Mouse (Mus musculus): ENCODE measurements around the gene Cpne6.
A peak's percentile ranks its signal among the peaks of the same experiment; 100 is the strongest.

The Cpne6 gene

GRCm38 (mm10) chr14:55496761-55497448, 13.3 kb upstream of the Cpne6 start:
- DNase-seq (ENCODE audit: low read depth, low spot score), result no peak

GRCm38 (mm10) chr14:55497449-55497821, 12.8 kb upstream of the Cpne6 start:
- peak; percentile 91 for DNase-seq (ENCODE audit: low read depth, low spot score)

GRCm38 (mm10) chr14:55505612-55506011, 4.6 kb upstream of the Cpne6 start:
- no peak for DNase-seq (ENCODE audit: low read depth, low spot score)

- no peak for DNase-seq (ENCODE audit: low read depth, low spot score)
These were observed 2.4 kb upstream of the Cpne6 start for GRCm38 (mm10) chr14:55507801-55508200.

GRCm38 (mm10) chr14:55509540-55509939, 705 bp upstream of the Cpne6 start:
- DNase-seq (ENCODE audit: low read depth, low spot score), result no peak

GRCm38 (mm10) chr14:55511037-55511436, 792 bp downstream of the Cpne6 start:
- DNase-seq (ENCODE audit: low read depth, low spot score), result no peak

- DNase-seq (ENCODE audit: low read depth, low spot score), result no peak
These were observed 3.7 kb downstream of the Cpne6 start for GRCm38 (mm10) chr14:55513927-55514326.

GRCm38 (mm10) chr14:55515846-55516245, 5.6 kb downstream of the Cpne6 start:
- DNase-seq (ENCODE audit: low read depth, low spot score), result no peak

- DNase-seq (ENCODE audit: low read depth, low spot score), result no peak
These were observed 8.7 kb downstream of the Cpne6 start for GRCm38 (mm10) chr14:55518897-55519296.

GRCm38 (mm10) chr14:55519604-55520003, 9.4 kb downstream of the Cpne6 start:
- no peak for DNase-seq (ENCODE audit: low read depth, low spot score)

GRCm38 (mm10) chr14:55520451-55521361, 10.5 kb downstream of the Cpne6 start:
- peak; percentile 40 for DNase-seq (ENCODE audit: low read depth, low spot score)

GRCm38 (mm10) chr14:55524062-55524461, 13.8 kb downstream of the Cpne6 start:
- no peak for DNase-seq (ENCODE audit: low read depth, low spot score)

GRCm38 (mm10) chr14:55524785-55525184, 14.5 kb downstream of the Cpne6 start, which contains the start of gene Nrl:
Nrl (minus strand) TSS chr14:55524981.
- no peak for DNase-seq (ENCODE audit: low read depth, low spot score)

GRCm38 (mm10) chr14:55526674-55527073, 16.4 kb downstream of the Cpne6 start:
- DNase-seq (ENCODE audit: low read depth, low spot score), result no peak

- DNase-seq (ENCODE audit: low read depth, low spot score), result peak; percentile 75
These were observed 17.7 kb downstream of the Cpne6 start for GRCm38 (mm10) chr14:55527940-55528339.

GRCm38 (mm10) chr14:55536116-55536745, 26.0 kb downstream of the Cpne6 start:
- DNase-seq (ENCODE audit: low read depth, low spot score), result peak; percentile 67

- peak; percentile 74 for DNase-seq (ENCODE audit: low read depth, low spot score)
These were observed 30.0 kb downstream of the Cpne6 start, which contains the start of gene Pck2 for GRCm38 (mm10) chr14:55540067-55540786. Pck2 (plus strand) TSS chr14:55540266.

- peak; percentile 69 for DNase-seq (ENCODE audit: low read depth, low spot score)
These were observed 30.6 kb downstream of the Cpne6 start for GRCm38 (mm10) chr14:55540787-55541321.

- no peak for DNase-seq (ENCODE audit: low read depth, low spot score)
These were observed 32.0 kb downstream of the Cpne6 start for GRCm38 (mm10) chr14:55542268-55542667.

- no peak for DNase-seq (ENCODE audit: low read depth, low spot score)
These were observed 34.1 kb downstream of the Cpne6 start for GRCm38 (mm10) chr14:55544334-55544733.

- DNase-seq (ENCODE audit: low read depth, low spot score), result no peak
These were observed 39.9 kb downstream of the Cpne6 start for GRCm38 (mm10) chr14:55550191-55550590.
